Mouse (Mus musculus) thymus, postnatal 14 days (tissue): Measurements from ENCODE around the gene Nxpe2.
"Not testable (repeated sequence)": the region's sequence is repeated elsewhere in the genome, so short reads cannot be mapped to it uniquely, and the experiment has no call there.

ENCODE experiments used
- DNase-seq: peaks from one replicate; pipeline ENCODE4 v3.0.0; 2021

Gene Nxpe2

GRCm38 (mm10) chr9:48353148-48353698, at the start of gene Nxpe2:
Gene Nxpe2, minus strand, starts transcription at chr9:48353454.
- no peak for DNase-seq

GRCm38 (mm10) chr9:48389983-48390382, 36.7 kb upstream of the Nxpe2 start:
- no peak for DNase-seq

- no peak for DNase-seq
These were observed 35.2 kb upstream of the Nxpe2 start for GRCm38 (mm10) chr9:48388451-48388850.

GRCm38 (mm10) chr9:48374357-48374756, 21.1 kb upstream of the Nxpe2 start:
- no peak for DNase-seq

GRCm38 (mm10) chr9:48373232-48373878, 20.1 kb upstream of the Nxpe2 start:
- no peak for DNase-seq

- no peak for DNase-seq
These were observed 9.5 kb upstream of the Nxpe2 start for GRCm38 (mm10) chr9:48362743-48363142.

GRCm38 (mm10) chr9:48361815-48362631, 8.8 kb upstream of the Nxpe2 start:
- DNase-seq: no peak

GRCm38 (mm10) chr9:48360826-48361225, 7.6 kb upstream of the Nxpe2 start:
- DNase-seq: peak; percentile 39

GRCm38 (mm10) chr9:48357097-48357496, 3.8 kb upstream of the Nxpe2 start:
- no peak for DNase-seq

GRCm38 (mm10) chr9:48354793-48355192, 1.5 kb upstream of the Nxpe2 start:
- peak; percentile 74 for DNase-seq

- DNase-seq: no peak
These were observed 868 bp upstream of the Nxpe2 start for GRCm38 (mm10) chr9:48354122-48354521.

- no peak for DNase-seq
These were observed 7.4 kb downstream of the Nxpe2 start for GRCm38 (mm10) chr9:48345866-48346265.

- DNase-seq: no peak
These were observed 7.8 kb downstream of the Nxpe2 start for GRCm38 (mm10) chr9:48345456-48345855.

- DNase-seq: no peak
These were observed 12.4 kb downstream of the Nxpe2 start for GRCm38 (mm10) chr9:48340708-48341380.

GRCm38 (mm10) chr9:48339563-48339962, 13.7 kb downstream of the Nxpe2 start:
- DNase-seq: no peak

GRCm38 (mm10) chr9:48338783-48339455, 14.3 kb downstream of the Nxpe2 start:
- no peak for DNase-seq

- no peak for DNase-seq
These were observed 23.7 kb downstream of the Nxpe2 start for GRCm38 (mm10) chr9:48329597-48329996.

GRCm38 (mm10) chr9:48326338-48326737, 26.9 kb downstream of the Nxpe2 start:
- no peak for DNase-seq

- no peak for DNase-seq
These were observed 37.4 kb downstream of the Nxpe2 start for GRCm38 (mm10) chr9:48315825-48316224.

GRCm38 (mm10) chr9:48314194-48314593, 39.1 kb downstream of the Nxpe2 start:
- DNase-seq: no peak

GRCm38 (mm10) chr9:48311241-48311640, 42.0 kb downstream of the Nxpe2 start:
- no peak for DNase-seq

- not testable (repeated sequence) for DNase-seq
These were observed 49.7 kb downstream of the Nxpe2 start for GRCm38 (mm10) chr9:48303564-48303963.

- no peak for DNase-seq
These were observed 54.3 kb downstream of the Nxpe2 start for GRCm38 (mm10) chr9:48298983-48299382.
